Mouse (Mus musculus): ENCODE data around the gene Nubp2.

- TF ChIP-seq EP300 (IDR thresholded peaks at IDR 0.05) (no peak), CTCF (IDR thresholded peaks at IDR 0.05) (no peak)
These were observed 37.5 kb downstream of the Nubp2 start for GRCm38 (mm10) chr17:24848600-24849031.

All from lung, postnatal 0 days (tissue).